Mouse (Mus musculus): ENCODE results near the gene Ung. TPM values are rescaled to one million over a fixed set of nuclear protein-coding genes. Genes with fewer than 3 reads are reported as not detected.

Gene Ung
- total RNA-seq, 2 experiments from 2014 or later = 5.6 to 6.1 TPM

Other genes starting within 250 kb of the Ung start
- 100 to 1,000 TPM; 117 to 122 TPM for gene Coro1c, start 221.6 kb upstream of the Ung start, total RNA-seq (2021)
- gene Ssh1, start 136.5 kb upstream of the Ung start, total RNA-seq (2021) = 10 to 100 TPM; 20.7 to 31.8 TPM
- gene Dao, start 126.7 kb upstream of the Ung start, total RNA-seq (2021) = not detected
- 10 to 100 TPM; 30.9 to 31.5 TPM for gene Usp30, start 64.9 kb upstream of the Ung start, total RNA-seq (2021)
- gene Svop, start 38.8 kb upstream of the Ung start, total RNA-seq (2021) = 100 to 1,000 TPM; 151 to 157 TPM
- gene Alkbh2, start 2.2 kb upstream of the Ung start, total RNA-seq (2021) = 1 to 10 TPM; 5.1 to 6.2 TPM
- 1 to 10 TPM; 2.9 to 5.5 TPM for gene Acacb, start 16.1 kb downstream of the Ung start, total RNA-seq (2021)
- gene Foxn4, start 143.4 kb downstream of the Ung start, total RNA-seq (2021) = not detected
- under 1 TPM; 0.53 to 0.92 TPM for gene Myo1h, start 158.8 kb downstream of the Ung start, total RNA-seq (2021)